Mouse (Mus musculus) megakaryocyte, embryonic 14.5 days (primary cell): ENCODE results near the gene Hist3h2a. TPM values are rescaled to one million over a fixed set of nuclear protein-coding genes. Genes with fewer than 3 reads are reported as not detected.
A peak's percentile ranks its signal among the peaks of the same experiment; 100 is the strongest.

Source experiments
- H3K27me3 ChIP-seq: replicated peaks from 2 replicates; pipeline ENCODE3; 2012; ENCODE audit warnings: inconsistent platforms
- H3K36me3 ChIP-seq: replicated peaks from 2 replicates; pipeline ENCODE3; 2012; ENCODE audit warnings: low read length, inconsistent platforms, mixed read lengths
- H3K4me1 ChIP-seq: 2 replicates; pipeline ENCODE4 v1.6.1; 2012; ENCODE audit warnings: inconsistent platforms
- H3K4me3 ChIP-seq: replicated peaks from 2 replicates; pipeline ENCODE3; 2012; ENCODE audit warnings: moderate library complexity, mild to moderate bottlenecking, inconsistent platforms
- H3K9me3 ChIP-seq: 2 replicates; pipeline ENCODE4 v1.6.1; 2012; ENCODE audit warnings: inconsistent platforms
- FLI1 ChIP-seq: IDR thresholded peaks from 2 replicates; pipeline ENCODE4 v1.6.1; 2012; ENCODE audit warnings: low read length, inconsistent platforms, mixed read lengths
- GATA1 ChIP-seq: IDR thresholded peaks from 3 replicates; pipeline ENCODE4 v1.6.1; 2012; ENCODE audit warnings: mixed read lengths, low read length, inconsistent platforms, borderline replicate concordance
- polyA plus RNA-seq: library from polyadenylated mRNA; stranded (reverse); fragments of >175 nt; gene quantifications from 2 replicates; pipeline ENCODE4 v1.2.3, GENCODE M21; 2012; ENCODE audit warnings: low replicate concordance; ENCODE audit not compliant: insufficient read depth

The Hist3h2a gene
- polyA plus RNA-seq = 16.9 TPM in 1 of 2 replicates, not detected in the other

DNA sequence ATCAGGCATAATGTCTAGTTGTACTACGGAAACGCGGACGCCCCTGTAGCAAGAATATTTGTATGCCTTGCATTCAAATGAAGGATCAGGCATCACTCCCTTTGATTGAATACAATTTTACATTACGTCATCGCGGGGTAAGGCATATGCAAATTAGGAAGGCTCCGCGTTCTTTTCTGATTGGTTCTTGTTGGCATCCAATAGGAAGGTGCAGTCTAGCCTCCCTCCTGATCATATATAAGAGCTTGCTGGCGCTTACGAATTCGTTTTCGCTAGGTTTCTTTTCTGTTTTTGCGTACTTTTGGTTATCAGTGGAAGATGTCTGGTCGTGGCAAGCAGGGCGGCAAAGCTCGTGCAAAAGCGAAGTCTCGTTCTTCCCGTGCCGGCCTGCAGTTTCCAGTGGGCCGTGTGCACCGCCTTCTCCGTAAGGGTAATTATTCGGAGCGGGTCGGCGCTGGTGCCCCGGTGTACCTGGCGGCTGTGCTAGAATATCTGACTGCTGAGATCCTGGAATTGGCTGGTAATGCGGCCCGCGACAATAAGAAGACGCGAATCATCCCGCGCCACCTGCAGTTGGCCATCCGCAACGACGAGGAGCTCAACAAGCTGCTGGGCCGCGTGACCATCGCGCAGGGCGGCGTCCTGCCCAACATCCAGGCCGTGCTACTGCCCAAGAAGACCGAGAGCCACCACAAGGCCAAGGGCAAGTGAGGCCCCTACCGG lies at the start of gene Hist3h2a, which contains the start of gene Trim17:
Hist3h2a (plus strand) TSS at position 266 of the 723 bp plus-strand sequence.
Trim17 (plus strand) TSS at position 266 of the 723 bp plus-strand sequence.
- Histone ChIP-seq H3K36me3 (peaks cover 22% of the 10 kb centered on the region), H3K9me3 (no peaks in the 10 kb centered on the region), H3K4me3 (peak within 1 kb of the TSS; percentile 96), H3K27me3 (peaks cover 24% of the 10 kb centered on the region), H3K4me1 (peaks cover 47% of the 10 kb centered on the region)
- TF ChIP-seq FLI1 (no peak), GATA1 (no peak)

DNA sequence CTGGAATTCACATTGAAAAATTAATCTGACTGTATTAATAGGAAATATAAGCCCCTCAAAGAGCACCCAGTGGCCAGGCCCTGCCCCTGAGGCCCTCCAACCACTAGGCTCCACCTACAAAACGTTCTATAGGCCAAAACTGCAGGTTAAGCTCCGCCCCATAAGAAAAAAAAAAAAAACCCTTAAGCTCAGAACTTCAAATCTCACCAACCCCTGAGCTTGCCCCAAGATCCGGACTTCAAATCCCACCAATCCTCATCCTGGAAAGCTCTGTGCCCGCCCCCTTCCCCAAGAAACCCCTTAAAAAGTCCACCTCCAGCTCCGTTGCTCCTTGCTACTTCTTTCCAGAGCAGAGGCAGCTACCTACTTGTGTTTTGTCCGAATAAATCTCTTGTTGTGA lies 49.6 kb upstream of the Hist3h2a start:
- no peaks in the 10 kb centered on the region for H3K9me3 ChIP-seq
- peaks cover 11% of the 10 kb centered on the region for H3K27me3 ChIP-seq
- peaks cover 30% of the 10 kb centered on the region for H3K4me1 ChIP-seq
- TF ChIP-seq GATA1 = no peak
- TF ChIP-seq FLI1 = no peak
- no peak overlapping the region for H3K4me3 ChIP-seq
- H3K36me3 ChIP-seq = peaks cover 28% of the 10 kb centered on the region

DNA sequence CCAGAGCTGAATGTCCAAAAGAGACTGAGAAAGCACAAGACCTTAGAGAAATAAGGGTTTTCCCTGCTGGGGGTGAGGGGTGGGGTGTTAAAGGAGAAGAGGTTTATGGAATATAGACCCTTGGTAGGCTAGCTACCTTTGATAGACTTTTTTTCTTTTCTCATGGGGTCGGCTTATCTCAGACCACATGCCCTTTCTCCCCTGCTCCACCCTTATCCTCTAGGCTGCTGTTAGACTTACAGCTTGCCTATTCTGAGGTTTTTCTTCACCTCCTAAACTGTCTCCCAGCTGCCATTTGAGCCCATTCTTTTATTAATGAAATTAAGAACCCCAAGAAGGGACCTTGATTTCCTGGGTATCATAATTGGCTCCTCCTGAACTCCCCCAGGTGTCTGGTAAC lies 40.7 kb upstream of the Hist3h2a start:
- Histone ChIP-seq H3K36me3 (no peaks in the 10 kb centered on the region), H3K27me3 (peaks cover 13% of the 10 kb centered on the region), H3K4me3 (no peak overlapping the region), H3K4me1 (peaks cover 34% of the 10 kb centered on the region), H3K9me3 (no peaks in the 10 kb centered on the region)
- TF ChIP-seq GATA1 (no peak), FLI1 (no peak)

DNA sequence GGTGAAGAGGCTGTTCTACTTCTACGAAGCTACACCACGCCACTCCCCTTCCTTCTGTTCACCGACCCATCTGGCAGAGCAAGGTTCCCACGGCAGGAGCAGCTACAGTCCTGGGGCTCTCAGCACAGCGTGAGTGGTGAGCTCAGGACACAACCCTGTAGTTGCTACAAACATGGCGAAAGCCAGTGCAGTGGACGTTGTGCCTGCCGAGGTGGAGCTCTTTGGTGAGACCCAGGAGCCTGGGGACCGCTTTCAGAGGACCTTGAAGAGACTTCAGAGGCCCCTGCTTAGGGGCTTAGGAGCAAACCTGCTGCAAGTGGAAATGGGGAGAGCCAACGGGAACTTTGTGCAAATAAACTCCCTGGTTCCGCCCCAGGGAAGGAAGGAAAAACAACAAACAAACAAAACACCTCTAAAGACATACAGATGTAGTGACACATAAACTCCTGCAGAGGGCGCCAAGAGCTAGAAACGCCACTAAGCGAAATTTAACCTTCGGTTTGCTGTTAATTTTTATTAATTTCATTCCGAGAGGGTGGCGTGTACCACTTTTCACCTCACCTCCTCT lies 39.9 kb upstream of the Hist3h2a start:
- H3K27me3 ChIP-seq = peaks cover 14% of the 10 kb centered on the region

DNA sequence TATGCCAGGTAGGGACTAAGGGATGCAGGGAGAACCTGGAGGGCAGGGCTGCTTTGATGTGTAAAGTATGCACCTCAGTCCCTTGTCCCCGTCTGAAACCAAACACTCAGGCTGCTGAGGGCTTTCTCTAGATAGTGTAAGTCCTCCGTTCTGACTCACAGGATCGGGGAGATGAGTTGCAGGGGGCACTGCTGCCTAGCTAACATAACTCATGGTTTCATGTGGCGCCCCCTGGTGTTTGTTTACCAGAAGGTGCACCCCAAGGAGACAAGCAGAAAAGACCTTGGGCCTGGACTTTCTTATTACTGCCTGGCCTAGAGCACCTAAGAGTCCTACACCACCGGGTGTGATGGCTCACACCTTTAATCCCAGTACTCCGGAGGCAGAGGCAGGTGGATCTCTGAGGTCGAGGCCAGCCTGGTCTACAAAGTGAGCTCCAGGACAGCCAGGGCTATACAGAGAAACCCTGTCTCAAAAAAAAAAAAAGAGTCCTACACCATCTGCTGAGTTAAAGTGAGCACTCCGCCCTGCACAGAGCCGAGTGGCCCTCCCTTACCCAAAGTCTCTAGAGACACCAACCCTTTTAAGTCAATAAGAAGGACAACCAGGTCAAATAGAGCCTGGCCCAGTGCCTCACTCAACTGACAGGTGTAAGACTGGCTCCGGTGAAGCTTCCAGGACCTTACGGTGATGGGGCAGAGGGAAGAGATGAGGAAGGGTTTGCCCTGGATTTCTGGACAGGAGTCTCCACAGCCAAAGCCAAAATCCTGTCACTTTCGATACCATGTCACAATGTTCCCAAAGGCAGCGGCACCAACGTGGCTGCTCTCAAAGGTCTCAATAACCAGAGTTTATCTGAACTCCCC lies 37.4 kb upstream of the Hist3h2a start:
- peaks cover 19% of the 10 kb centered on the region for H3K27me3 ChIP-seq
- no peaks in the 10 kb centered on the region for H3K36me3 ChIP-seq
- TF ChIP-seq FLI1 = no peak
- no peak for TF ChIP-seq GATA1
- H3K9me3 ChIP-seq = no peaks in the 10 kb centered on the region
- H3K4me1 ChIP-seq = peaks cover 45% of the 10 kb centered on the region
- H3K4me3 ChIP-seq = peak overlapping the region; percentile 62

More for the DNA sequence above, 39.9 kb upstream of the Hist3h2a start:
- H3K4me3 ChIP-seq = peak overlapping the region; percentile 89
- H3K9me3 ChIP-seq = no peaks in the 10 kb centered on the region
- H3K4me1 ChIP-seq = peaks cover 38% of the 10 kb centered on the region
- H3K36me3 ChIP-seq = no peaks in the 10 kb centered on the region
- TF ChIP-seq FLI1 (no peak), GATA1 (no peak)

DNA sequence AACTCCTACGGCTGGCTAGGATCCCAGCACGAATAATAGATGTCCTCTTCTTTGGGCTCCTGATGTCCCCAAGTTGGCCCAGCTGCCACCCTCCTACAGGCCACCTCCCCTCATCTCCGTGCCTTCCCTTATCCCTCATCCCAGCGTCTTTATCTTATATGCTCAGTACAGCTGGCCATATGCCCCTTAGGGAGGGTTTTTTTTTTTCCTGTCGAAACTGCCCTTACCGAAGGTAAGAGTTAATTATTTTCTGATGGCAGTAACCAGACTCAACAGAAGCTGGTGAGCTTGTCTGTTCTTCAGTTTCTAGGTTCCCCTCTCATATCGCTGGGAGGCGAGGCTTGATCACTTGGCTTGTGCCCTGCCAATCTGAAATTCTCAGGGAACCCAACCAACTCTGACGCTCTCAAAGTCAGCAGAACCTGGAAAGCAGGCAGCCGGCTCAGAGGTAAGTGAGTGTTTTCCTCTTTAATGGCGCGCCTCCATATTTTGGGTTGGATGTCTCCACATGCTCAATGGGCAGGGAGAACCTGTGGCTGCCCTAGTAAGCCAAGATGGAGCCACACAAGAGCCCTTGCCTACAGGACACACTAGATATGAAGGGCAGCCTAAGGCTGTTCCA lies 36.6 kb upstream of the Hist3h2a start, which contains the start of gene Btnl10:
Btnl10 (plus strand) TSS at position 164 of the 622 bp plus-strand sequence.
- Histone ChIP-seq H3K4me1 (peaks cover 45% of the 10 kb centered on the region), H3K4me3 (peak within 1 kb of the TSS; percentile 62)

DNA sequence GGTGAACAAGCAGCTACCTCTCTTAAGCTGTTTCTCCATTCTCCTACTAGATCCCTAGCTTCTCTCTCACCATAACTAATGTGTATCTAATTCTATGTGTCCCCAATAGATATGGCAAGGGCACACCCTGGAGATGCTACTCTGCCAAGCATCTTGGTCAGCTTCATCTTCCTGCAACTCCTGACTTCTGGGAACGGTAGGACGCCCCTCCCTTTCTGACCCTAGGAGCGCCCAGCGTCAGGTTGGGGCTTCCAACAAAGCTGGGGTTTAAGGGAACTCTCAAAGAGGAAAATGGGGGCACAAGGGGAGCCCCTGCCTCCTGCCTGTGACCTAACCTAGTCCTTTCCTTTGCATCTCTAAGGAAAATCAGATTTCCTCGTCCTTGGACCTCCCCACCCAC lies 35.7 kb upstream of the Hist3h2a start:
- Histone ChIP-seq H3K9me3 (no peaks in the 10 kb centered on the region), H3K27me3 (peaks cover 31% of the 10 kb centered on the region), H3K4me3 (no peak overlapping the region), H3K36me3 (no peaks in the 10 kb centered on the region), H3K4me1 (peaks cover 38% of the 10 kb centered on the region)
- TF ChIP-seq FLI1 (no peak), GATA1 (no peak)

More for the DNA sequence above, 36.6 kb upstream of the Hist3h2a start, which contains the start of gene Btnl10:
- no peaks in the 10 kb centered on the region for H3K36me3 ChIP-seq
- H3K27me3 ChIP-seq = peaks cover 22% of the 10 kb centered on the region
- TF ChIP-seq FLI1 = no peak
- TF ChIP-seq GATA1 = no peak
- no peaks in the 10 kb centered on the region for H3K9me3 ChIP-seq

DNA sequence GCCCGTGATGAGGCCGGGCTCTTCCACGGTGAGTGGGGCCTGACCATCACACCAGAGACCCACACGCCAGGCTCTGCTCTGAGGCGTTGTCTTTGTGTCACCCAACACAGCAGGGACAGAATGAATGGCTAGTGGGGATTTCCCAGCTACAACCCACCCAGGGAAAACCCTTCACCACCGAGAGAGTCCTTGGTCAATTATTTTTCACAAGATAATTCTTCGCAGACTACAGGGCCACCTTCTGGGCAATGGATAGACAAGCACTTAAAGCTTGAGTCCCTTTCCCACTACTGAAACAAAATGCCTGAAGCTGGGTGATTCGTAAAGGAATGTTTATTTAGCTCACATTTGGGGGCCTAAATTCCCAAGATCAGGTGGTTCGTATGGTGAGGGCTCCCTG lies 32.1 kb upstream of the Hist3h2a start:
- H3K27me3 ChIP-seq = peaks cover 42% of the 10 kb centered on the region
- TF ChIP-seq GATA1 = no peak
- no peak for TF ChIP-seq FLI1
- no peak overlapping the region for H3K4me3 ChIP-seq
- H3K4me1 ChIP-seq = peaks cover 25% of the 10 kb centered on the region
- no peaks in the 10 kb centered on the region for H3K9me3 ChIP-seq
- H3K36me3 ChIP-seq = no peaks in the 10 kb centered on the region

DNA sequence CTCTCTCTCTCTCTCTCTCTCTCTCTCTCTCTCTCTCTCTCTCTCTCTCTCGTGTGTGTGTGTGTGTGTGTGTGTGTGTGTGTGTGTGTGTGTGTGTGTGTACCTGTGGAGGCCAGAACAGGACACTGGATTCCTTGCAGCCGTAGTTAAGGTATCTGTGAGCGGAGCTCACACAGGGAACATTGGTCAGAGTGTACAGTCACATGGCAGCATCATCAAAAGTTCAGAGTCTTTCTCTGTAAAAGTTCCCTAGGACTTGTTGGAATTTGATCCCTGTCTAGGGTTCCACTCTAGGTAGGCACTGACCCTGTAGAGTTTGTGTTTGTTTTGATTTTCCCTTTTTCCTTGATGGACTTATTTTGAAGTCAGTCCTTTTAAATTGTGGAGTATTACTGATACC lies 27.8 kb upstream of the Hist3h2a start:
- Histone ChIP-seq H3K27me3 (peaks cover 25% of the 10 kb centered on the region), H3K36me3 (peaks cover 10% of the 10 kb centered on the region), H3K4me3 (no peak overlapping the region), H3K9me3 (no peaks in the 10 kb centered on the region), H3K4me1 (peaks cover 44% of the 10 kb centered on the region)
- TF ChIP-seq GATA1 (no peak), FLI1 (no peak)
